In the genomic region with DNA sequence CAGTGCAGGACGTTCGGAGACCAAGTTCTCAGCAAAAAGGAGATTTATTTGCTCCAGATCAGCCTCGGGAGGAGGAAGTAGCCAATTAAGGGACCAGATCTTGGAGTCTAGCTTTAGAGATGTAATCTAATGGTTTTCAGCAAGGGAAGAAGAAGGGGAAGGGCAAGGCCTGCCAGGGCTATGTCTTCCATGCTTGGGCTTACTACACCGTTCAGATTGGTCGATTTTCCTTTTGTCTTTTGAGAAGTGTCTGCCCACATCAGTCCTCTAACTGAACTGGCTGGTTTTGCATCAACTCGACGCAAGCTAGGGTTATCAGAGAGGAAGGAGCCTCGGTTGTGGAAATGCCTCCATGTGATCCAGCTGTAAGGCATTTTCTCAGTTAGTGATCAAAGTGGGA, we compare ENCODE assay signal across 45 mouse cellular contexts. TPM values are rescaled to one million over a fixed set of nuclear protein-coding genes. Genes with fewer than 3 reads are reported as not detected.
"Had no signal": no experiment of that assay in that cellular context is flagged by ENCODE, and none has a peak within 500 bp of the region (broad histone marks: within the 10 kb centered on the region; RNA-seq: fewer than 3 reads in every experiment).

No protein-coding gene starts in this region.

- H3K4me1 ChIP-seq: limb, embryonic 12.5 days; limb, embryonic 13.5 days; limb, embryonic 15.5 days; liver, embryonic 13.5 days; lung, embryonic 15.5 days; midbrain, embryonic 10.5 days; midbrain, embryonic 12.5 days; midbrain, embryonic 13.5 days; neural tube, embryonic 12.5 days had no signal

- H3K9ac ChIP-seq: limb, embryonic 12.5 days; limb, embryonic 13.5 days; limb, embryonic 15.5 days; liver, embryonic 12.5 days; liver, embryonic 13.5 days; liver, embryonic 14.5 days; liver, embryonic 15.5 days; liver, postnatal 0 days; lung, embryonic 14.5 days; lung, embryonic 15.5 days; midbrain, embryonic 12.5 days; midbrain, embryonic 13.5 days; midbrain, embryonic 15.5 days; neural tube, embryonic 12.5 days; neural tube, embryonic 13.5 days had no signal

- H3K4me3 ChIP-seq: limb, embryonic 10.5 days; limb, embryonic 12.5 days; limb, embryonic 13.5 days; limb, embryonic 15.5 days; liver, embryonic 12.5 days; liver, embryonic 13.5 days; liver, embryonic 15.5 days; lung, embryonic 15.5 days; megakaryocyte, embryonic 14.5 days; midbrain, embryonic 10.5 days; midbrain, embryonic 12.5 days; midbrain, embryonic 13.5 days; midbrain, embryonic 15.5 days; myocyte; neural tube, embryonic 12.5 days; neural tube, embryonic 13.5 days had no signal

- DNase-seq: left cerebral cortex, postnatal 4 days; liver; liver, embryonic 13.5 days; liver, postnatal 0 days; lung, adult 18-20 months; lung, adult 2 months; lung, embryonic 14.5 days; lung, postnatal 10 days; lung, postnatal 14 days; lung, postnatal 36 days; lung, postnatal 4 days; midbrain, embryonic 14.5 days had no signal

- H3K36me3 ChIP-seq: limb, embryonic 10.5 days; limb, embryonic 12.5 days; limb, embryonic 13.5 days; limb, embryonic 15.5 days; liver, embryonic 12.5 days; liver, embryonic 13.5 days; liver, embryonic 15.5 days; lung, embryonic 15.5 days; midbrain, embryonic 10.5 days; midbrain, embryonic 12.5 days; midbrain, embryonic 13.5 days; midbrain, embryonic 15.5 days; neural tube, embryonic 12.5 days; neural tube, embryonic 13.5 days had no signal

- H3K9me3 ChIP-seq: limb, embryonic 10.5 days; limb, embryonic 12.5 days; limb, embryonic 13.5 days; limb, embryonic 15.5 days; liver, embryonic 12.5 days; liver, embryonic 13.5 days; liver, embryonic 15.5 days; lung, embryonic 15.5 days; midbrain, embryonic 10.5 days; midbrain, embryonic 12.5 days; midbrain, embryonic 13.5 days; midbrain, embryonic 15.5 days; neural tube, embryonic 12.5 days; neural tube, embryonic 13.5 days had no signal

- ATAC-seq: liver, embryonic 12.5 days; liver, postnatal 0 days; lung, postnatal 0 days; midbrain, embryonic 13.5 days; midbrain, embryonic 15.5 days had no signal

- H3K4me2 ChIP-seq: limb, embryonic 12.5 days; limb, embryonic 13.5 days; limb, embryonic 15.5 days; liver, embryonic 11.5 days; liver, embryonic 12.5 days; liver, embryonic 13.5 days; liver, embryonic 15.5 days; lung, embryonic 14.5 days; lung, embryonic 15.5 days; midbrain, embryonic 12.5 days; midbrain, embryonic 13.5 days; midbrain, embryonic 15.5 days; neural tube, embryonic 12.5 days; neural tube, embryonic 13.5 days had no signal

- H3K27me3 ChIP-seq: limb, embryonic 12.5 days; limb, embryonic 13.5 days; limb, embryonic 15.5 days; liver, embryonic 12.5 days; liver, embryonic 13.5 days; liver, embryonic 15.5 days; lung, embryonic 15.5 days; midbrain, embryonic 12.5 days; midbrain, embryonic 13.5 days; midbrain, embryonic 15.5 days; neural tube, embryonic 12.5 days; neural tube, embryonic 13.5 days had no signal

- H3K27ac ChIP-seq: limb, embryonic 10.5 days; limb, embryonic 12.5 days; limb, embryonic 13.5 days; limb, embryonic 15.5 days; liver, embryonic 12.5 days; liver, embryonic 13.5 days; liver, embryonic 14.5 days; liver, embryonic 15.5 days; lung, embryonic 15.5 days; macrophage; midbrain, embryonic 10.5 days; midbrain, embryonic 12.5 days; midbrain, embryonic 13.5 days; midbrain, embryonic 15.5 days; neural tube, embryonic 12.5 days; neural tube, embryonic 13.5 days had no signal

RNA-seq across cellular contexts. Expression of gene 1700012B07Rik, which starts 37.7 kb away (rescaled TPM):
- total RNA-seq: left cerebral cortex, postnatal 10 days; left cerebral cortex, postnatal 14 days; left cerebral cortex, postnatal 25 days; left cerebral cortex, postnatal 36 days; left cerebral cortex, postnatal 4 days; liver, adult 2 months; megakaryocyte progenitor cell, adult 5-6 weeks; megakaryocyte, adult 5-6 weeks; megakaryocyte-erythroid progenitor cell, adult 5-6 weeks; midbrain, postnatal 0 days; monocyte, adult 5-6 weeks had no signal
- polyA plus RNA-seq: limb, embryonic 10.5 days; limb, embryonic 11.5 days; limb, embryonic 12.5 days; limb, embryonic 13.5 days; limb, embryonic 14.5 days; limb, embryonic 15.5 days; liver, adult 2 months; liver, embryonic 11.5 days; liver, embryonic 12.5 days; liver, embryonic 13.5 days; liver, embryonic 15.5 days; lung, embryonic 14.5 days; lung, embryonic 15.5 days; lung, embryonic 16.5 days; lung, postnatal 0 days; macrophage; midbrain, embryonic 10.5 days; midbrain, embryonic 12.5 days; midbrain, embryonic 13.5 days; midbrain, embryonic 14.5 days; midbrain, embryonic 15.5 days; midbrain, postnatal 0 days; neural tube, embryonic 11.5 days; neural tube, embryonic 12.5 days; neural tube, embryonic 13.5 days had no signal
